Mouse (Mus musculus) adipocyte (in vitro differentiated cells): ENCODE measurements at regions not wholly inside any gene's neighbourhood (a gene's known extent, or its start where the extent isn't known, plus 50 kb on each side); places are given as distances from the start of the nearest gene placed in this dataset.
"Not testable (repeated sequence)": the region's sequence is repeated elsewhere in the genome, so short reads cannot be mapped to it uniquely, and the experiment has no call there.

ENCODE experiments used
- DNase-seq: peaks from one replicate; pipeline ENCODE4 v3.0.0-alpha.2; 2016; ENCODE audit warnings: low spot score

GRCm38 (mm10) chr14:53709627-53710026 lies 544.3 kb downstream of the Dad1 start:
- not testable (repeated sequence) for DNase-seq

- not testable (repeated sequence) for DNase-seq
Measured at GRCm38 (mm10) chr14:53704351-53704750, 549.6 kb downstream of the Dad1 start.

GRCm38 (mm10) chr14:53703593-53703992 lies 550.3 kb downstream of the Dad1 start:
- not testable (repeated sequence) for DNase-seq

GRCm38 (mm10) chr14:53684100-53684499 lies 569.8 kb downstream of the Dad1 start:
- not testable (repeated sequence) for DNase-seq

- DNase-seq, result not testable (repeated sequence)
Measured at GRCm38 (mm10) chr14:53683361-53684015, 570.4 kb downstream of the Dad1 start.

- not testable (repeated sequence) for DNase-seq
Measured at GRCm38 (mm10) chr14:53682679-53683078, 571.2 kb downstream of the Dad1 start.

- not testable (repeated sequence) for DNase-seq
Measured at GRCm38 (mm10) chr14:53681320-53681719, 572.6 kb downstream of the Dad1 start.

GRCm38 (mm10) chr14:53665681-53666080 lies 588.2 kb downstream of the Dad1 start:
- DNase-seq, result not testable (repeated sequence)

GRCm38 (mm10) chr14:53662700-53663355 lies 591.1 kb downstream of the Dad1 start:
- not testable (repeated sequence) for DNase-seq

- not testable (repeated sequence) for DNase-seq
Measured at GRCm38 (mm10) chr14:53654669-53655068, 599.2 kb downstream of the Dad1 start.

GRCm38 (mm10) chr14:53651061-53651460 lies 602.8 kb downstream of the Dad1 start:
- not testable (repeated sequence) for DNase-seq

GRCm38 (mm10) chr14:53649189-53649588 lies 604.7 kb downstream of the Dad1 start:
- DNase-seq, result not testable (repeated sequence)

- DNase-seq, result not testable (repeated sequence)
Measured at GRCm38 (mm10) chr14:53640441-53640840, 613.5 kb downstream of the Dad1 start.

- DNase-seq, result not testable (repeated sequence)
Measured at GRCm38 (mm10) chr14:53637664-53638063, 616.2 kb downstream of the Dad1 start.

- not testable (repeated sequence) for DNase-seq
Measured at GRCm38 (mm10) chr14:53635206-53635605, 618.7 kb downstream of the Dad1 start.

GRCm38 (mm10) chr14:53634320-53634979 lies 619.5 kb downstream of the Dad1 start:
- DNase-seq, result not testable (repeated sequence)

GRCm38 (mm10) chr14:53633743-53634142 lies 620.2 kb downstream of the Dad1 start:
- not testable (repeated sequence) for DNase-seq

GRCm38 (mm10) chr14:53621376-53621775 lies 632.5 kb downstream of the Dad1 start:
- not testable (repeated sequence) for DNase-seq

- not testable (repeated sequence) for DNase-seq
Measured at GRCm38 (mm10) chr14:53616061-53616460, 637.8 kb downstream of the Dad1 start.

- DNase-seq, result no peak
Measured at GRCm38 (mm10) chr14:53614341-53614740, 639.6 kb downstream of the Dad1 start.

- DNase-seq, result not testable (repeated sequence)
Measured at GRCm38 (mm10) chr14:53599299-53599698, 654.6 kb downstream of the Dad1 start.

- not testable (repeated sequence) for DNase-seq
Measured at GRCm38 (mm10) chr14:53597287-53597686, 656.6 kb downstream of the Dad1 start.

- DNase-seq, result not testable (repeated sequence)
Measured at GRCm38 (mm10) chr14:53590601-53591000, 663.3 kb downstream of the Dad1 start.
